Mouse (Mus musculus) E14TG2a.4 (cell line): ENCODE results near the gene Rab44.

Source experiments
- CTCF ChIP-seq: conservative IDR thresholded peaks from 2 replicates; pipeline ENCODE4 v1.5.1; 2014; ENCODE audit warnings: low read length
- NANOG ChIP-seq: IDR thresholded peaks from 2 replicates; pipeline ENCODE4 v1.6.1; 2014; ENCODE audit warnings: borderline replicate concordance, low read length, mixed read lengths
- POU5F1 ChIP-seq: IDR thresholded peaks from 2 replicates; pipeline ENCODE4 v1.6.1; 2014; ENCODE audit warnings: low read length, borderline replicate concordance

DNA sequence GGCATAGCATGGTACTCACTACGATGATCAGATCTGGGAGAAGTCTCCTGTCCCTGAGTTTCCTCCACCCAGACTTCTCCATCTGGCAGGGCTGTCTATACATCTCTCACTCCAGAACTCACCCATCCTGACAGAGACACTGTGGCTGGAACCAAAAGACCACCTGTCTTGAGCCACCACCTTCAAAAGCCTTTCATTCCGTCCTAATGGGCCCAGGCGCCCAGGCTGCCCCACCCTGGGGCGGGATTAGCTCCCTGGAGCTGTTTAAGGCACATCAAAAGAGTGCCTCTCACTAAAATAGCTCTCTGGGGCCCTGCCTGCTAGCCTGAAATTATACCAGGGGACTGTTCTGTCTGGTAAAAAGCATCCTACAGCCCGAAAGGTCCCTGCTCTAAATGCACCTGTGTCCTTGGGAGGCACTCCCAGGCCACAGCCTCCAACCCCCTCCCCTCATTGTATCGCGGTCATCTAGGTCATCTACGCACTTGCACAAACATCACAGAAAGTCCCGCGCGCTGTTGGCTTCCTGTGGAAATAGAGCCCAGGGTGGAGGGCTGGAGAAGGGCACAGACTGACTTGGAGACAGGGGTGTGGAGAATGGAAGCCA, 41.1 kb upstream of the Rab44 start:
- TF ChIP-seq CTCF (no peak), NANOG (no peak; the same call in 1 of the 2 replicates), POU5F1 (no peak)
